Mouse (Mus musculus) stomach, postnatal 0 days (tissue): ENCODE data around the gene Kmt5b.

Source experiments
- CTCF ChIP-seq: IDR thresholded peaks from 2 replicates; pipeline ENCODE4 v1.5.1; 2016; ENCODE audit warnings: antibody characterized with exemption, low read depth, mild to moderate bottlenecking, moderate library complexity
- EP300 ChIP-seq: optimal IDR thresholded peaks from 2 replicates; pipeline ENCODE3; 2016; ENCODE audit warnings: antibody characterized with exemption

DNA sequence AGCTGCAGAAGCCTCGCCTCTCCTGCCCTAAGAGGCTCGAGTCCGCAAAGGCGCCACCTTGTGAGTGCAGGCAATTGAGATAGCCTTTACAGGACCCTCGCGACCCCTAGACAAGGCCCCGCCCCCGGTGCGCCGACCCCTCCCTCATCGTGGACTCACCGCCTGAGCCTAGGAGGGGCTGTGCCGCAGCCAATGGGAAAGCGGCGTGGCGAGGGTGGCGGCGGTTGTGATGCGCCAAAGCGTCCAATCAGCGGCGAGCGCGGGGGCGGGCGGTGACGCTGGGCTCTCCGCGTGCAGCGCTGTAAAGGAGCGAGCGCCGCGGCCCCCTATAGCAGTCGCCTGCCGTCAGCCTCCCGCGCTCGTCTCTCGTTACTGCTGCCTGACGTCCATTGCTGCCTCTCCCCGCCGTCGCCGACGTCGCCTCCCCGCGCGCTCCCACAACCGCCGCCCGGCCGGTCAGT lies 84.3 kb downstream of the Kmt5b start, which contains the start of gene Chka:
- TF ChIP-seq CTCF (peak; percentile 51), EP300 (no peak)
